Mouse (Mus musculus) forebrain, embryonic 10.5 days (tissue): ENCODE results near the gene 2410004P03Rik. TPM values are rescaled to one million over a fixed set of nuclear protein-coding genes. Genes with fewer than 3 reads are reported as not detected.

Experiments
- DNase-seq: peaks from one replicate; pipeline ENCODE4 v3.0.0-alpha.2; 2017; ENCODE audit warnings: low spot score; ENCODE audit errors: extremely low spot score
- H3K27ac ChIP-seq: fragments of 300-500 bp; sonication (generic); 2 replicates; pipeline ENCODE4 v1.5.1; 2016; ENCODE audit warnings: mild to moderate bottlenecking
- H3K27me3 ChIP-seq: fragments of 300-500 bp; sonication (generic); 2 replicates; pipeline ENCODE4 v1.6.1; 2016; ENCODE audit warnings: mild to moderate bottlenecking; ENCODE audit not compliant: poor library complexity, severe bottlenecking
- H3K36me3 ChIP-seq: fragments of 300-500 bp; sonication (generic); replicated peaks from 2 replicates; pipeline ENCODE4 v1.6.1; 2016; ENCODE audit warnings: mild to moderate bottlenecking, moderate library complexity
- H3K4me1 ChIP-seq: fragments of 300-500 bp; sonication (generic); 2 replicates; pipeline ENCODE4 v1.6.1; 2016
- H3K4me3 ChIP-seq: fragments of 300-500 bp; sonication (generic); 2 replicates; pipeline ENCODE4 v1.5.1; 2016; ENCODE audit warnings: mild to moderate bottlenecking, moderate library complexity
- H3K9me3 ChIP-seq: fragments of 300-500 bp; sonication (generic); 2 replicates; pipeline ENCODE4 v1.6.1; 2016; ENCODE audit warnings: mild to moderate bottlenecking, moderate library complexity
- WGBS: fragments of 180-500 bp; shearing (Covaris S2); methylation state at CpG from one replicate; pipeline ENCODE4 v1.1.7; 2016; 5-methylcytosine and 5-hydroxymethylcytosine counted together
- polyA plus RNA-seq: library from polyadenylated mRNA; unstranded; fragments of >200 nt; fragmentation: Nextera tagmentation; extraction: Ambion mirVana; gene quantifications from 2 replicates; pipeline ENCODE4 v1.2.1, GENCODE M21; 2016

2410004P03Rik gene
- 0.60 and 1.1 TPM in 2 replicates for polyA plus RNA-seq

DNA sequence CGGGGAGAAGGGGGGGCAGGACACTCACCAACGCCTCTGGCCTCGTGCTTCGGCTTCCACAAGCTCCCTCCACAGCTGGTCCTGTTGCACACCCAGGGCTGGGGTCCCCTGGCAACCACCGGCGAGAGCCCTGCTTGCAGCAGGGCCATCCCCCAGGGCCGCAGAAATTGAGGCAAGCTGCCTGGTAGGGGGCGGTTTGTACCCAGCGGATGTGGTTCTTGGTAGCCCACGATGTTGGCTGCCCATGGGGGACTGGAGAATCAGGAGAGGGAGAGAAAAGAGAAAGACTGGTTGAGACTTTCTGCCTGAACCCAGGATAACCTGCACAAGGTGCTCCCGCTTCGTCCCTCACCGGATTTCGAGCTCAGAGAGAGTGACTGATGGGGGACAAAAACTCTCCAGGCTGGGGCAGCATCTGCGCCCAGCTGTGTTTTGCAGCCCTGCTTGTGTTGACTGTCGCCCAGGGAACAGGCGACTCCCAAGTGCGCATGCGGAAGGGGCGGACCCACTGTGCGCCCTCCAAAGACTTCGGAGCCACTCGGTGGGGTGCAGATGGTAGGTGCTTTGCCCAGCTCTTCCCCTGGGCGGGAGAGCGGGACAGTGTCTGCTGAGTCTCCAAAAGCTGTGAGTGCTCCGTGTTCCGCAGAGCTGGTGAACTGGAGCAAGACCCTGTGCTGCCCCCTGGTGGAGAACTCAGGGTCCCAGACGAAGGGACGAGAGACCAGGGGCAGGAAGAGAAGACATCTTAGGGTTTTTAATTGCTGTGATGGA lies at the start of gene 2410004P03Rik:
Gene 2410004P03Rik (minus strand): TSS at position 628 of the 771 bp plus-strand sequence.
- peaks cover 18% of the 10 kb centered on the region for H3K9me3 ChIP-seq
- H3K27ac ChIP-seq = peak within 1 kb of the TSS; percentile 76
- H3K4me3 ChIP-seq = peak within 1 kb of the TSS; percentile 53
- H3K36me3 ChIP-seq = no peaks in the 10 kb centered on the region
- DNase-seq = peak; percentile 83
- H3K4me1 ChIP-seq = peaks cover 10% of the 10 kb centered on the region
- 8% methylated on average over 29 of the region's 29 CpGs for WGBS
- H3K27me3 ChIP-seq = peaks cover 11% of the 10 kb centered on the region

DNA sequence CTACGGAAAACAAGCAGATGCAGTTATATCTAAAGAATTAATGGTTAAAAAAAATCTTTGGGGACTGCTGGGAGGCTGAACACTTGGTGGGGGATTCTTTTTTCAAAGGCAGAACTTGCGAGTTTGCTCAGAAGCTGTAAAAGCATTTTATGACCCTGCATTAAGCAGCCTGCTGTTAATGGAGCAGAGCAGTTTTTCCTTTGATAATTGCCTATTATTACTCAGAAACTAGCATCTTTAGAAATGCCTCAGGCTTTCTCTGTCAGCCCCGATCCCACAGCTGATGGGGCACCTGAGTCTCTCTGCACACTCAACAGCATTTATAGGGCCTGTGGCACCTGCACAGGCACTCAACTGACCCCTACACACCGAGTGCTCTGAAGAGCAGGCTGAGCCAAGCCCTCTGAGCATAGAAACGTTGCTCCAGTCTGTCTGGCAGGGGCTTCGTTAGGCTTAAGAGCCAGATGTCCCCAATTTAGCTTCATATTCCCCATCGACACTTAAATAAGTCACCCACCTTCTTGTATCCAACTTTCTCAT lies 49.7 kb upstream of the 2410004P03Rik start:
- no peak for DNase-seq
- no peaks in the 10 kb centered on the region for H3K27me3 ChIP-seq
- no peak overlapping the region for H3K27ac ChIP-seq
- no peaks in the 10 kb centered on the region for H3K36me3 ChIP-seq
- peaks cover 18% of the 10 kb centered on the region for H3K4me1 ChIP-seq
- WGBS = 65% methylated on average over 7 of the region's 7 CpGs
- no peak overlapping the region for H3K4me3 ChIP-seq
- H3K9me3 ChIP-seq = no peaks in the 10 kb centered on the region

DNA sequence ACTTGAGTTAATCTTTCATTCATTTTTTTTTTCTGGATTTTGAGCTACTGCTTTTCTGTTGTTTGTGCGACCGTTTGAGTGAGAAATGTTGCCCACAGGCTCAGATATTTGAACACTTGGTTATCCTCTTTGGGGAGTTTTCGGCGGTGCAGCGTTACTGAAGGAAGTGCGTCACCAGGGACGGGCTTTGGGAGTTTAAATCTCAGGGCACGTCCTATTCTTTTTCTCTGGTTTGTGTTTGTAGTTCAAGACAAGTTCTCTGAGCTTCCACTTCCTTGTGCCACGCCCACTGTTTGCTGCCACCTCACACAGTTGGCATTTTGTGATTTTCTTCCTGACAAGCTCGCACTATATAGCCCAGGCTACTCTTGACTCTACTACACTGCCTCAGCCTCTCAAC lies 47.0 kb upstream of the 2410004P03Rik start:
- DNase-seq = no peak
- H3K4me3 ChIP-seq = no peak overlapping the region
- 85% methylated on average over 10 of the region's 10 CpGs for WGBS
- H3K27ac ChIP-seq = no peak overlapping the region
- no peaks in the 10 kb centered on the region for H3K9me3 ChIP-seq
- no peaks in the 10 kb centered on the region for H3K36me3 ChIP-seq
- H3K4me1 ChIP-seq = peaks cover 18% of the 10 kb centered on the region
- no peaks in the 10 kb centered on the region for H3K27me3 ChIP-seq

DNA sequence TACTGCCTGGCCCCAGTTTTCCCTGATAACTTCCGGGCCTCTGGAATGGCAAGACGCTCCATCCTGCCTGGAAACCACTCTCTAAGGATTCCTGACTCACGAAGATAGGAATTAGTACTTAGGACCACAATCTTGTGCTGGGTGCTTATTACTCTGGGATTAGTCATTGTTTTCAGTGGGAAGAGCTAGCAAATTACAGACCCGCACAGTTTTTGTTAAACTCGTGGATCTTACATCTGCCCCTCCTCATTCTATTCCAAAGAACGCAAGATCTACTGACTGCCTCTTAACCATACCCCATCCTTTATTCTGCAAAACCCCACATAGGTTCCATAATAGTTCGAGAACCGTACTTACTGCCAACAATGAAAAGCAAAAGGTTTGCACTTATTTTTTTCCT lies 45.6 kb upstream of the 2410004P03Rik start:
- H3K36me3 ChIP-seq = no peaks in the 10 kb centered on the region
- DNase-seq = no peak
- H3K27me3 ChIP-seq = no peaks in the 10 kb centered on the region
- H3K9me3 ChIP-seq = no peaks in the 10 kb centered on the region
- no peak overlapping the region for H3K27ac ChIP-seq
- no peak overlapping the region for H3K4me3 ChIP-seq
- H3K4me1 ChIP-seq = peaks cover 15% of the 10 kb centered on the region
- 75% methylated on average over 8 of the region's 8 CpGs for WGBS

DNA sequence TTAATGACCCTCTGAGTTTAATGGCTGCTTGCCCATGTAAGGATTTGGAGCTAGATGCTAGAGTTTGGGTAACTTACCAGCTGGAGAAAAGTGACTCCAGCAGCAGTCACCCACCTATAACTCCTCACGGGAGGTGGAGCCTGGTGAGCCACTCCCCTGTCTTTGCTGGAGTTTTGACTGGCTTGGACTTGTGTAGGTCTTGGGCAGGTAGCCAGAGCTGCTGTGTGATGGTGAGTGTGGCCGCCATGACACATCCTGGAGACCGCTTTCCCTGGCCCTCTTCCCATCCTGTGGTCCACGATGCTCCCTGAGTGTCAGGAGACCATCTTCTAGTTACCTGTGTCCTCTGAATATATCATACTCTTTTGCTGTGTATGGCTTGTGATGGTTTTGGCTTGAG lies 44.2 kb upstream of the 2410004P03Rik start:
- Histone ChIP-seq H3K27me3 (no peaks in the 10 kb centered on the region), H3K27ac (no peak overlapping the region), H3K4me1 (peaks cover 8% of the 10 kb centered on the region), H3K9me3 (no peaks in the 10 kb centered on the region), H3K36me3 (no peaks in the 10 kb centered on the region), H3K4me3 (no peak overlapping the region)
- DNase-seq = no peak
- 86% methylated on average over 4 of the region's 4 CpGs for WGBS

DNA sequence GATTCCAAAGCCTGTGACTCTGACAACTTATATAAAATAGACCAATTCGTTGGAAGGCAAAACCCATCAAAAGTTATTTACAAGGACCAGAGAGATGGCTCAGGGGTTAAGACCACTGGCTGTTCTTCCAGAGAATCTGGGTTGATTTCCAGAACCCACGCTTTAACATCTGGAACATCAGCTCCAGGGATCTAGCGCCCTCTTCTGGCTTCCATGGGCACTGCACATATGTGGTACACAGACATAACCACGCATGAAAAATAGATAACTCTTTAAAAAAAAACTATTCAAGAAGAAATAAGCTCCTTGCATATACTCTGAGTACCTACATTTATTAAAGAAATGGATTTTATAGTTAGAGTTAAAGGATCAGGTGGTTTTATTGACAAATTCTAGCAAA lies 43.2 kb upstream of the 2410004P03Rik start:
- Histone ChIP-seq H3K4me1 (peaks cover 7% of the 10 kb centered on the region; the same call in 1 of the 2 replicates), H3K4me3 (no peak overlapping the region), H3K36me3 (no peaks in the 10 kb centered on the region), H3K27me3 (no peaks in the 10 kb centered on the region), H3K9me3 (no peaks in the 10 kb centered on the region), H3K27ac (no peak overlapping the region)
- no peak for DNase-seq
- 46% methylated on average over 4 of the region's 4 CpGs for WGBS

DNA sequence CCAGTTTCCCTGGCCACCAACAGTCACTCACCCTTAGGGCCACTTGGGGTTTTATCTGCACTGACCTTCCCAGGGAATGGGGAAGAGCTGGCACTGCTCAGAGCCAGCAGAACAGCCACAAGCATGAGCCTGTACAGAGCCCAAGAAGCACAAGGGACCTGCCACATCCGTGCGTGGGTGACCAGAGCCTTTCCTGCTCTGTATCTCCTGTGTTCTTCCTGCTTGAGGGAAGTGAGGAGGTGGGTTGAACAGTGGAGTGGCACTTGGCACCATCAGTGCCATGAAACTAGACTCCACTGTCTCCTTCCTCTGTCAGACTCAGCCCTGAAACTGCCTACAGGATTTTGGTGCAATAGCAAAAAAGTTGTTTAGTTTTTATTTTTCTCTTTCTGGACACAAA lies 41.1 kb upstream of the 2410004P03Rik start:
- no peak overlapping the region for H3K4me3 ChIP-seq
- H3K9me3 ChIP-seq = no peaks in the 10 kb centered on the region
- no peaks in the 10 kb centered on the region for H3K36me3 ChIP-seq
- no peaks in the 10 kb centered on the region for H3K27me3 ChIP-seq
- H3K27ac ChIP-seq = no peak overlapping the region
- no peak for DNase-seq
- WGBS = 80% methylated on average over 2 of the region's 2 CpGs
- H3K4me1 ChIP-seq = peaks cover 7% of the 10 kb centered on the region; the same call in 1 of the 2 replicates

DNA sequence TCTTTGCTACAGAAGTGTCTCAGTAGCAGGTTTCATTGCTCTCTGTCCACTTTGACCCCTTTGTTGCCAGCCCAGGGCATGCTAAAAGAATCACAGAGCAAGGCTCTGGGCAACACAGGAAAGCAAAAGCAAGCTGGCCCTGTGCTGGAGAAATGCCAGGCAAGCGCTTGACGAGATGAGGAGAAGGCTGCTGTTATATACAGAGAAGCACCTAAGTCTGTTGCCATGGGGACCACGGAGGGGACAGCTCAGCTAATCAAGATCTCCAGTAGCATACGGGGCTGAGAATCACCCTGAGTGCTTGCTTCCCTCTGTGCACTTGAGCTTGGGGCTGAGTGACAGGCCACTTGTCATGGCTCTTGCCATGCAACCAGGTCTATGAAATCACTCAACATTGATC lies 39.5 kb upstream of the 2410004P03Rik start:
- WGBS = 68% methylated on average over 4 of the region's 4 CpGs

DNA sequence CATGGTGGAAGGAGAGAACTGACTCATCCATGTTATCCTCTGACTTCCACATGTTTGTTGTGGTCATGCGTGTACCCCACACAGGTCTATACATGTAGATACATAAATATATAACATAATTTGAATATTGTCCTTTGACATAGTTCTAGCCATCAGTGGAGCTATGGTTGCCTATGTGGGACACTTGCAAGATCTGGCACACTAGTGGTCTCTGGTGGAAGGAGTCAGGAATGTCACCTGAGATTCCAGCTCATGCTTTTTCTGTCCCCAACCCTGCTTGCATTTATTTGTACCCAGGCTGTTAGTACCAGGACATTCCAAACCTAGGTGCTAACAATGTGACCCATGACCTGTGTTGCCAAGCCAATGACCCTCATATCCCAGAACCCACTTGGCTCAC lies 38.3 kb upstream of the 2410004P03Rik start:
- H3K9me3 ChIP-seq = no peaks in the 10 kb centered on the region
- no peak overlapping the region for H3K4me3 ChIP-seq
- DNase-seq = no peak
- H3K27me3 ChIP-seq = no peaks in the 10 kb centered on the region
- no peaks in the 10 kb centered on the region for H3K36me3 ChIP-seq
- H3K4me1 ChIP-seq = peaks cover 4% of the 10 kb centered on the region; the same call in 1 of the 2 replicates
- WGBS = 93% methylated on average over 1 of the region's 1 CpGs
- H3K27ac ChIP-seq = no peak overlapping the region

More for the DNA sequence above, 39.5 kb upstream of the 2410004P03Rik start:
- no peak for DNase-seq
- Histone ChIP-seq H3K4me1 (peaks cover 4% of the 10 kb centered on the region; the same call in 1 of the 2 replicates), H3K4me3 (no peak overlapping the region), H3K36me3 (no peaks in the 10 kb centered on the region), H3K27me3 (no peaks in the 10 kb centered on the region), H3K27ac (no peak overlapping the region), H3K9me3 (no peaks in the 10 kb centered on the region)

DNA sequence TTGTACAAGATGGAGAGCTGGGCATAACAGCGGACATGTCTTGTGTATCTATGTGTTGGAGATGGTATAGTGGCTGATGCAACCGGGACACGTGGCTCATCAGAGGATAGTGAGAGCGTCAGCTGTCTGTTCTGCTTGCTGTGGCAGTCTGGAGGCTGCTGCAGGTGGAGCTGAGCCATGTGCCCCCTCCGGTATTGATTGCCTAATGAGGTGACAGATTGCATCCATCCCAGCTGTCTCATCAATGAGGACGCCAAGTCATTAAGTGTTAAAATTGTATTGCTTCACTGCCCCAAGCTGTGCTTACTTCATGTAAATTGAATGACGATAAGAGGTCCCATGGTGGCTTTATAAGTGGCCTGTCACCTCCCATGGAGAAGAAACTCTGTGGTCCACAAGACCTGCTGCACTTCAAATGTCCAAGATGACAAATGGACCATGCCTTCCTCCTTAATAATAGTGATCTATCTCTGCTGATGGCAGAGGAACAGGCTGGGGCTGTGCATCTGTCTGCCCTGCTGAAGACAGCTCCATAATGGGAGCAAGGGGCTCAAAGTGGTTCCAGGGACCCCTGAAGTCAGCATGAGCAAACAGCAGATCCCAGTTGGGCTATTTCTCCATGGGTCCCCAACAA lies 37.6 kb upstream of the 2410004P03Rik start:
- Histone ChIP-seq H3K36me3 (no peaks in the 10 kb centered on the region), H3K27me3 (no peaks in the 10 kb centered on the region), H3K9me3 (no peaks in the 10 kb centered on the region), H3K4me1 (peaks cover 4% of the 10 kb centered on the region; the same call in 1 of the 2 replicates), H3K4me3 (no peak overlapping the region), H3K27ac (no peak overlapping the region)
- DNase-seq = no peak
- WGBS = 88% methylated on average over 7 of the region's 7 CpGs

DNA sequence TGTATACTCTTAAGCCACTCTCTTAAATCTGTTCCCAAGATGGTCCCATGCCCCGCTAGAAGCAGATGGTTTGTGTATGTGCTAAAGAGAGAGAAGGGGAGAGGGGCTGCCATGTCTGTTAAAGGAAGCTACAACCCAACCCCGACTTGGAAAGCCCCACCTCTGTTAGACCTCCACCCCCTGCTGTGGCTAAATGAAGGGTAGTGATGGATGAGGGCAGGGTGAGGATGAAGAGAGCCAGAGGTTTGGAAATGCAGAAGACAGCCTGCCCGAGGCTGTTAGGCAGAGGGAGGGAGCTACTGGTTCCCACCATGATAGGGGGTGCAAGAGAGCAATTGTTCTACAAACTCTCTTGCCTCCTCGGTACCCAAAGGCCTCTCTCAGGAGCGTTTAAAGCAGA lies 31.8 kb upstream of the 2410004P03Rik start:
- Histone ChIP-seq H3K27me3 (no peaks in the 10 kb centered on the region), H3K4me3 (no peak overlapping the region), H3K36me3 (no peaks in the 10 kb centered on the region), H3K4me1 (no peaks in the 10 kb centered on the region), H3K27ac (no peak overlapping the region), H3K9me3 (no peaks in the 10 kb centered on the region)
- DNase-seq = no peak
- WGBS = 68% methylated on average over 5 of the region's 5 CpGs

DNA sequence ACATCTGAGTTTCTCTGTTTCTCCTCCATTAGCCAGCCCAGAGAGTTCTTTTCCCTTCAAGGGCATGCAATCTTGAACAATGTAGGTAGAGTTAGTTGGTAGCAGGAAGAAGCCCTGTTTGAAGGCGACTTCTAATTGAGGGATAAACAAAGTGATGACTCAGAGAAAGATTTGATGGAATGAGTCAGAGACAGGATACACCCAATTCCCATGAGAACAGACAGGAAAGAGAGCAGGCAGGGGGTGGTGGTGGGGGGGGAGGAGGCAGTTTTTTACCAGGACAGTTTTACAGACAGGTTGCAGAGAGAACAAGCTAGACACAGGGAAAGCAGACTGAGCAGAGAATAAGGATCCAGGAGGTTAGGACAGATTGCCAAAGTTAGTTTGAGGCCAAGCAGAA lies 29.0 kb upstream of the 2410004P03Rik start:
- Histone ChIP-seq H3K36me3 (no peaks in the 10 kb centered on the region), H3K4me3 (no peak overlapping the region), H3K27ac (no peak overlapping the region), H3K9me3 (no peaks in the 10 kb centered on the region), H3K4me1 (peaks cover 15% of the 10 kb centered on the region; the same call in 1 of the 2 replicates), H3K27me3 (no peaks in the 10 kb centered on the region)
- DNase-seq = no peak
- WGBS = 60% methylated on average over 1 of the region's 1 CpGs

DNA sequence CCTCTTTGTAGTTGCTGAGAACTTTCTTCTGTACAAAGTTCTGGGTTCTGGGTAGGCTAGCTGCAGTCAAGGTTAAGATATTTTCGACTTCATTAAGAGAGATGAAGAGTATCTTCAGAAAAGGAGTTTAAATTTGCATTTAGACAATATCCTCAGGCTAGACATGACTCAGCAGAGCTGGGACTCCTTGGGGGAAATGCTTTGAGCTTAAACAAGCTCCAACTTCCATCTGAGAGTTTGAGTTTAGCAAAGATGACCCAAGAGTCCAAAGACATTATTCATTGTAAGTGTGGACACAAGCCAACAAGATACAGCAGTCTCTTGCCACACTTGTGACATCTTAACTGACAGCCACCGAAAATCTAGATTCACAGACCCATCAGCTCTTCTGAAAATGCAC lies 27.9 kb upstream of the 2410004P03Rik start:
- Histone ChIP-seq H3K27me3 (no peaks in the 10 kb centered on the region), H3K9me3 (no peaks in the 10 kb centered on the region), H3K4me1 (peaks cover 15% of the 10 kb centered on the region; the same call in 1 of the 2 replicates), H3K27ac (no peak overlapping the region), H3K36me3 (no peaks in the 10 kb centered on the region), H3K4me3 (no peak overlapping the region)
- WGBS = 73% methylated on average over 2 of the region's 2 CpGs
- no peak for DNase-seq
